Mouse (Mus musculus): ENCODE results near the gene Ugp2. TPM values are rescaled to one million over a fixed set of nuclear protein-coding genes. Genes with fewer than 3 reads are reported as not detected.
A peak's percentile ranks its signal among the peaks of the same experiment; 100 is the strongest.

Gene Ugp2
- 70.8 and 80.5 TPM in 2 replicates for polyA plus RNA-seq (2015; fragmentation: Nextera tagmentation; extraction: Ambion mirVana)

- Histone ChIP-seq H3K9ac (ENCODE audit: low read depth, low read length) (peak within 1 kb of the TSS; percentile 82), H3K4me3 (ENCODE audit: low read depth, low read length) (peak within 1 kb of the TSS; percentile 84), H3K4me1 (ENCODE audit: control insufficient read depth, low read depth, low read length) (peaks cover 7% of the 10 kb centered on the region), H3K36me3 (ENCODE audit: control insufficient read depth, insufficient read depth) (no peaks in the 10 kb centered on the region), H3K4me2 (ENCODE audit: low read depth, low read length) (peak within 1 kb of the TSS; percentile 91), H3K27ac (ENCODE audit: low read length) (peak within 1 kb of the TSS; percentile 89), H3K27me3 (ENCODE audit: control insufficient read depth, insufficient read depth, low read depth, low read length) (no peaks in the 10 kb centered on the region; the same call in 1 of the 2 replicates), H3K9me3 (replicated peaks; ENCODE audit: control insufficient read depth, low read length) (no peaks in the 10 kb centered on the region)
- peak; percentile 87 for ATAC-seq (ENCODE audit: low read depth)
- 6% methylated on average over 38 of the region's 38 CpGs for WGBS (ENCODE audit: insufficient replicate concordance)
Measured at GRCm38 (mm10) chr11:21371122-21371806, at the start of gene Ugp2. Gene Ugp2, minus strand, starts transcription at chr11:21371201.

GRCm38 (mm10) chr11:21414911-21415381, 43.9 kb upstream of the Ugp2 start:
- ATAC-seq (ENCODE audit: low read depth): peak; percentile 50; the same call in 1 of the 2 replicates
- no peak overlapping the region for H3K9ac ChIP-seq (ENCODE audit: low read depth, low read length)
- H3K4me2 ChIP-seq (ENCODE audit: low read depth, low read length): no peak overlapping the region
- no peaks in the 10 kb centered on the region for H3K9me3 ChIP-seq (replicated peaks; ENCODE audit: control insufficient read depth, low read length)
- H3K27ac ChIP-seq (ENCODE audit: low read length): no peak overlapping the region
- H3K4me3 ChIP-seq (ENCODE audit: low read depth, low read length): no peak overlapping the region
- H3K27me3 ChIP-seq (ENCODE audit: control insufficient read depth, insufficient read depth, low read depth, low read length): no peaks in the 10 kb centered on the region
- H3K4me1 ChIP-seq (ENCODE audit: control insufficient read depth, low read depth, low read length): no peaks in the 10 kb centered on the region
- 47% methylated on average over 7 of the region's 7 CpGs for WGBS (ENCODE audit: insufficient replicate concordance)
- H3K36me3 ChIP-seq (ENCODE audit: control insufficient read depth, insufficient read depth): no peaks in the 10 kb centered on the region

- 70% methylated on average over 4 of the region's 4 CpGs for WGBS (ENCODE audit: insufficient replicate concordance)
- ATAC-seq (ENCODE audit: low read depth): no peak
Measured at GRCm38 (mm10) chr11:21406668-21407067, 35.7 kb upstream of the Ugp2 start.

GRCm38 (mm10) chr11:21406141-21406540, 35.1 kb upstream of the Ugp2 start:
- H3K4me2 ChIP-seq (ENCODE audit: low read depth, low read length): no peak overlapping the region
- peaks cover 4% of the 10 kb centered on the region; the same call in 1 of the 2 replicates for H3K4me1 ChIP-seq (ENCODE audit: control insufficient read depth, low read depth, low read length)
- H3K27me3 ChIP-seq (ENCODE audit: control insufficient read depth, insufficient read depth, low read depth, low read length): no peaks in the 10 kb centered on the region
- no peak overlapping the region for H3K27ac ChIP-seq (ENCODE audit: low read length)
- ATAC-seq (ENCODE audit: low read depth): no peak
- H3K9ac ChIP-seq (ENCODE audit: low read depth, low read length): no peak overlapping the region
- H3K4me3 ChIP-seq (ENCODE audit: low read depth, low read length): no peak overlapping the region
- no peaks in the 10 kb centered on the region for H3K9me3 ChIP-seq (replicated peaks; ENCODE audit: control insufficient read depth, low read length)
- 68% methylated on average over 1 of the region's 1 CpGs for WGBS (ENCODE audit: insufficient replicate concordance)
- no peaks in the 10 kb centered on the region for H3K36me3 ChIP-seq (ENCODE audit: control insufficient read depth, insufficient read depth)

More at GRCm38 (mm10) chr11:21406668-21407067, 35.7 kb upstream of the Ugp2 start:
- no peak overlapping the region for H3K9ac ChIP-seq (ENCODE audit: low read depth, low read length)
- H3K4me3 ChIP-seq (ENCODE audit: low read depth, low read length): no peak overlapping the region
- H3K27me3 ChIP-seq (ENCODE audit: control insufficient read depth, insufficient read depth, low read depth, low read length): no peaks in the 10 kb centered on the region
- peaks cover 4% of the 10 kb centered on the region; the same call in 1 of the 2 replicates for H3K4me1 ChIP-seq (ENCODE audit: control insufficient read depth, low read depth, low read length)
- H3K4me2 ChIP-seq (ENCODE audit: low read depth, low read length): no peak overlapping the region
- no peaks in the 10 kb centered on the region for H3K9me3 ChIP-seq (replicated peaks; ENCODE audit: control insufficient read depth, low read length)
- H3K36me3 ChIP-seq (ENCODE audit: control insufficient read depth, insufficient read depth): no peaks in the 10 kb centered on the region
- no peak overlapping the region for H3K27ac ChIP-seq (ENCODE audit: low read length)

- Histone ChIP-seq H3K36me3 (ENCODE audit: control insufficient read depth, insufficient read depth) (no peaks in the 10 kb centered on the region), H3K9ac (ENCODE audit: low read depth, low read length) (no peak overlapping the region), H3K27ac (ENCODE audit: low read length) (no peak overlapping the region), H3K4me2 (ENCODE audit: low read depth, low read length) (no peak overlapping the region), H3K4me1 (ENCODE audit: control insufficient read depth, low read depth, low read length) (peaks cover 4% of the 10 kb centered on the region; the same call in 1 of the 2 replicates), H3K9me3 (replicated peaks; ENCODE audit: control insufficient read depth, low read length) (no peaks in the 10 kb centered on the region), H3K27me3 (ENCODE audit: control insufficient read depth, insufficient read depth, low read depth, low read length) (no peaks in the 10 kb centered on the region), H3K4me3 (ENCODE audit: low read depth, low read length) (no peak overlapping the region)
- no peak for ATAC-seq (ENCODE audit: low read depth)
- WGBS (ENCODE audit: insufficient replicate concordance): 2% methylated on average over 1 of the region's 1 CpGs
Measured at GRCm38 (mm10) chr11:21403877-21404276, 32.9 kb upstream of the Ugp2 start.

GRCm38 (mm10) chr11:21402481-21403254, 31.7 kb upstream of the Ugp2 start:
- Histone ChIP-seq H3K9ac (ENCODE audit: low read depth, low read length) (no peak overlapping the region), H3K4me2 (ENCODE audit: low read depth, low read length) (no peak overlapping the region), H3K4me1 (ENCODE audit: control insufficient read depth, low read depth, low read length) (peaks cover 4% of the 10 kb centered on the region; the same call in 1 of the 2 replicates), H3K27me3 (ENCODE audit: control insufficient read depth, insufficient read depth, low read depth, low read length) (no peaks in the 10 kb centered on the region), H3K4me3 (ENCODE audit: low read depth, low read length) (no peak overlapping the region), H3K27ac (ENCODE audit: low read length) (no peak overlapping the region), H3K9me3 (replicated peaks; ENCODE audit: control insufficient read depth, low read length) (no peaks in the 10 kb centered on the region), H3K36me3 (ENCODE audit: control insufficient read depth, insufficient read depth) (no peaks in the 10 kb centered on the region)
- WGBS (ENCODE audit: insufficient replicate concordance): 42% methylated on average over 5 of the region's 5 CpGs
- ATAC-seq (ENCODE audit: low read depth): peak; percentile 46

GRCm38 (mm10) chr11:21401248-21401647, 30.2 kb upstream of the Ugp2 start:
- Histone ChIP-seq H3K27me3 (ENCODE audit: control insufficient read depth, insufficient read depth, low read depth, low read length) (no peaks in the 10 kb centered on the region), H3K4me3 (ENCODE audit: low read depth, low read length) (no peak overlapping the region), H3K9ac (ENCODE audit: low read depth, low read length) (no peak overlapping the region), H3K4me2 (ENCODE audit: low read depth, low read length) (no peak overlapping the region), H3K9me3 (replicated peaks; ENCODE audit: control insufficient read depth, low read length) (no peaks in the 10 kb centered on the region), H3K4me1 (ENCODE audit: control insufficient read depth, low read depth, low read length) (peaks cover 4% of the 10 kb centered on the region; the same call in 1 of the 2 replicates), H3K27ac (ENCODE audit: low read length) (no peak overlapping the region), H3K36me3 (ENCODE audit: control insufficient read depth, insufficient read depth) (no peaks in the 10 kb centered on the region)
- ATAC-seq (ENCODE audit: low read depth): no peak
- 46% methylated on average over 2 of the region's 2 CpGs for WGBS (ENCODE audit: insufficient replicate concordance)

- H3K9ac ChIP-seq (ENCODE audit: low read depth, low read length): no peak overlapping the region
- 55% methylated on average over 5 of the region's 5 CpGs for WGBS (ENCODE audit: insufficient replicate concordance)
- no peaks in the 10 kb centered on the region for H3K36me3 ChIP-seq (ENCODE audit: control insufficient read depth, insufficient read depth)
- H3K4me3 ChIP-seq (ENCODE audit: low read depth, low read length): no peak overlapping the region
- no peak overlapping the region for H3K27ac ChIP-seq (ENCODE audit: low read length)
- no peaks in the 10 kb centered on the region for H3K9me3 ChIP-seq (replicated peaks; ENCODE audit: control insufficient read depth, low read length)
- H3K4me2 ChIP-seq (ENCODE audit: low read depth, low read length): no peak overlapping the region
- peaks cover 4% of the 10 kb centered on the region; the same call in 1 of the 2 replicates for H3K4me1 ChIP-seq (ENCODE audit: control insufficient read depth, low read depth, low read length)
- H3K27me3 ChIP-seq (ENCODE audit: control insufficient read depth, insufficient read depth, low read depth, low read length): no peaks in the 10 kb centered on the region
- no peak for ATAC-seq (ENCODE audit: low read depth)
Measured at GRCm38 (mm10) chr11:21399186-21399681, 28.2 kb upstream of the Ugp2 start.

Data from liver, embryonic 16.5 days (tissue).